Mouse (Mus musculus) liver, embryonic 14 days (tissue): ENCODE measurements around the gene Evl. TPM values are rescaled to one million over a fixed set of nuclear protein-coding genes. Genes with fewer than 3 reads are reported as not detected.

Source experiments
- polyA plus RNA-seq: library from polyadenylated mRNA; depleted of rRNA; stranded (reverse); fragments of >200 nt; gene quantifications from 2 replicates; pipeline ENCODE4 v1.2.3, GENCODE M21; 2012; rRNA removed

Evl gene
- 15.3 and 16.8 TPM in 2 replicates for polyA plus RNA-seq

GRCm38 (mm10) chr12:108554120-108554841 lies at the start of gene Evl:
TSS of gene Evl (plus strand) at chr12:108554720.

GRCm38 (mm10) chr12:108702185-108702584 lies 147.7 kb downstream of the Evl start, which contains the start of gene Degs2:
TSS of gene Degs2 (minus strand) at chr12:108702315.

Other genes with a start within 250 kb of the Evl start
- 0.02 and 0.03 TPM in 2 replicates for gene Hhipl1, start 248.4 kb upstream of the Evl start, polyA plus RNA-seq
- 0.47 and 0.60 TPM in 2 replicates for gene Cyp46a1, start 220.3 kb upstream of the Evl start, polyA plus RNA-seq
- 1.9 and 2.4 TPM in 2 replicates for gene Eml1, start 183.8 kb upstream of the Evl start, polyA plus RNA-seq
- gene Degs2, start 147.6 kb downstream of the Evl start, polyA plus RNA-seq, result 0.03 TPM in 1 of 2 replicates, not detected in the other
- 11.3 and 13.6 TPM in 2 replicates for gene Yy1, start 238.3 kb downstream of the Evl start, polyA plus RNA-seq